Mouse (Mus musculus): ENCODE measurements around the gene Arhgef12.
"Not testable (repeated sequence)": the region's sequence is repeated elsewhere in the genome, so short reads cannot be mapped to it uniquely, and the experiment has no call there.

The Arhgef12 gene

DNA sequence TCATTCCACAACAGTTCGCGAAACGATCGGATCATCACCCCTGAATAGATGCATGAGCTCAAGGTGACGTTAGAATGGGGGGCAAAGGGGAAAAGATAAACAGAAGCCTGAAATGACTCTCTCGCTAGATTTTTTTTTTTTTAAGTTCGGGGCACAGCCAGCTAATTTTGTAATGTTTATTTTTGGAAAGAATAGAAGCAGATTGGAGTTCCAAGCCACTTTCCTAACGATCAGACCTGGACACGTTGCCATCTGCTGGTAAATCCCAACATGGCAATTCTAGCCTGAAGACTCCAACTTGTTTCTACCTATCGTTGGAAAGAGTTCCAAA lies at the start of gene Arhgef12:
Gene Arhgef12 (minus strand): TSS at position 53 of the 331 bp plus-strand sequence.
- peak; percentile 76 for DNase-seq

DNA sequence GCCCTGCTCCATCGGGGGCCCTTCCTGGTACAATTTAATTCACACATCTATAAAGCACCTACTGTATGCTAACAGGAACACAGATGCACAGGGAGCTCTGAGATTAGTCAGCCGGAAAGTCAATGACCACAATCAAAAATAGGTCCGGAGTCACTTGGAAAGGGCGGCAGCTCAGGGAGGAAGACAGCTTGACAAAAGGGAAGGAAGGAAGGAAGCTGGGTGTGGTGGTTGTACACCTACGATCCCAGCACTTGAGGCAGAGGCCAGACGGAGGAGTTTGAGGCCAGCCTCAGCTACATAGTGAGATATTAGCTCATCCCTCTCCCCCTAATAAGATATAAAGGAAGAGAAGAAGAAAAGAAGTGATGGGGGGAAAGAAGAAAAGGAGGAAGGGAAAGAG lies 48.9 kb upstream of the Arhgef12 start:
- DNase-seq, result no peak

DNA sequence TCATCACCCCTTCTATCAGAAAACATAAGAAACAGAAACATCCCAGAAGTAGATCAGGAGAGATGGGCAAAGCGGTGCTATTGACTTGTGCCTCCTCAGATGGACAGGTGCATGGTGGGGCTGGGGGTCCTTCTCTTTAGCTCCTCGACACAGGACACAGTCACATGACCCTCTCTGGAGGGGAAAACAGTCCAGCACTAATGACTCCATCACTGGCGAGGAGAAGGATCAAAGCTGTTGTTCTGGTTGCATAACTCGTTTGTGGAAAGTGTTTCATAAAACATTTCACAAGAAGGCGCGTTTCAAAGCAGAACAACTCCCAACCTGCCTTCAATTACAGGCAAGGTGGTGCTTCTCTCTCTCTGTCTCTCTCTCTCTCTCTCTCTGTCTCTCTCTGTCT lies 44.7 kb upstream of the Arhgef12 start:
- no peak for DNase-seq

DNA sequence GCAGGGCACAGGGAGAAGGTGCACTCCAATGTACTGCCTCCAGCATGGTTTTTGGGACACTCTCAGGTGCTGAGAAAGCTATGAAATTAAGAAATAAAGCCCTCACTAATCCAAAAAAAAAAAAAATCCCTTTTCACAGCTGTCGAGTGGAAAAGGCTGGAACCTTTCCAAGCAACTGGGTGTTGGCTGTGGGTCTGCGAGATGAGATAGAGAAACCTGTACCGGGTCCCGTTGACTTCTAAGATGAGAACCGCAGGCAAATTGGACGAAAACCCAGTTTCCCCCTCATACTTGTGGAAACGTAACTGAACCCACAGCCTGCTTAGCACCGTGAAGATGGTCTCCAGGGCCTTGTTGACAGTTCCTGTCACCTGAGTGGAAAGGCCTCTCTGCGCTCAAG lies 43.9 kb upstream of the Arhgef12 start:
- DNase-seq, result no peak

DNA sequence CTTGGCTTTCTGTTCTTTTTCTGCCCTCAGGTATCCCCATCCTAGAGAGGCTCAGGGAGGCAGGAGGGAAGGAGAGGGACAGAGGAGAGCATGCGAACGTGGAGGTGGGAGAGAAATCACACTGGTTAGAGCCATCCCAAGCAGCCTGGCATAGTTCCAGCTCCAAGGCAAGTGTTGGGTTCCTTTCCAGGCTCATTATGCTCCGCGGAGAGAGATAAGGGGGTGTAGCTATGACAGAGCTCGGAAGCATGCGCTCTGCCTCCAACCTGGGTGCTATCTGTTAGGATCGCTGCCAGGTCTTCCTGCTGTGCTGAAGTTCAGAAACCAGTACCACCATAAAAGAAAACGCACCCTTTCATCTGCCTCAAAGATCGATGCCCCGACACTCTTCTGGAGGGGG lies 43.0 kb upstream of the Arhgef12 start:
- no peak for DNase-seq

DNA sequence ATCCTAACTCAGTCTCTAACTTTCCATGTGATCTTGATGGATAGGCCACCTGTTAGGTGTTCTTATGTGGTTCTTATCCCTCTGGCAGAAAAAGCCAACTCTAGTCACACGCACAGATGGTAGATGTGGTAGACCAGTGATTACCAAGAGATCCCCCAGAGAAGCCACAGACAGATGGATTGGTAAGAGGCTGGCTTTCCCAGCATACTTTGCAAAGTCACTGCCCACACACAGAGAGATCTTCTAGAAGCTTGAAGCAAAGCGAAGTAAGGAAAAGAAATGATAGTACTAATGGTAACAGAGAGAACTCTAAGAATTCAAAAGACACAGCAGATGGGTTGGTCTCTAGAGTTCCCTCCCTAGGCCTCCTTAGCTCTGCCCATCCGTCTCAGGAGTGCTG lies 42.5 kb upstream of the Arhgef12 start:
- DNase-seq, result no peak

DNA sequence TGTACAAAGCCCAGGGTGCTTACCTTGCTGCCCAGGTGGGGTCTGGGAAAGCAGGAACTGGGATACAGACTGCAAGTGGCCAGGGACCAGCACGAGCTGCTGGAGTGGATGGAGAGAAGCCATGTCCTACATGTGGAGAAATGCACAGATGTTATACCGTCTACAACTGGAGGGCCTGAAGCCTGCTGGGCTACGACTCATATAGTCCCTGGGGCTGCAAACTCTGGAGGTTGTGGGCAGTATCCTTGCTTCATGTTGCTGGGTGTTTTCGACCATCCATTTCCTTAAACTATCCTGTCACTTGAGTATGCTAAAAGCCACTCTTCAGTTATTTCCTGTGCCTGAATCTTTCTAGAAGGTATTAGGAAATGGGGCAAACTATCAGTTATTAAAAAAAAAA lies 38.2 kb upstream of the Arhgef12 start:
- DNase-seq, result no peak

DNA sequence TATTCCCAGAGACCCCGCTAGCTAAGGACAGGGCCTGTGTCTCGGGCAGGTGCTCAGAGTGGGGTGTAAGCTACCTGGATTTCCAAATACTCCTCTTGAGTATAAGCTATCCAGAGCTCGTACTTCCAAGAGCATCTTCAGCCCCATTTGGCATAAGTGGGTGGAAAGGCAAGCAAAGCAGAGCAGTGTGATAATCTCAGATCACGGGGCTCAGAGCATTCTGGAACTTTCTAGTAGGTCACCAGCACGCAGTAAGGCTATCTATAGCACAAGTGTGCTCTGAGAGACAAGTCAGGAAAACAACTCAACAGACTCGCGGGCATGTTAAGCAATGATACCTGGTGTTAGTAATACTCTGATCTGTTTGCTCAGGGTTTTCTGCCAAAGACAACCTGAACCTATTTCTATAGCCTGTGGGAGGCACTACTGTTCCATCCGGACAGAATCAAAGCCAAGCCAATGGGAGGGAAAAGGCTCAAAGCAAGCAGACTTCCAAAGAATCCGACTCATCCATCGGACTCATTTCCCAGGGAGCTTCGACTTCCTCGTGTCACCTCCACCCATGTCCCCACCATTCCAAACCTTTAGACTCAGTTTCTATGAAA lies 37.3 kb upstream of the Arhgef12 start:
- DNase-seq, result no peak

DNA sequence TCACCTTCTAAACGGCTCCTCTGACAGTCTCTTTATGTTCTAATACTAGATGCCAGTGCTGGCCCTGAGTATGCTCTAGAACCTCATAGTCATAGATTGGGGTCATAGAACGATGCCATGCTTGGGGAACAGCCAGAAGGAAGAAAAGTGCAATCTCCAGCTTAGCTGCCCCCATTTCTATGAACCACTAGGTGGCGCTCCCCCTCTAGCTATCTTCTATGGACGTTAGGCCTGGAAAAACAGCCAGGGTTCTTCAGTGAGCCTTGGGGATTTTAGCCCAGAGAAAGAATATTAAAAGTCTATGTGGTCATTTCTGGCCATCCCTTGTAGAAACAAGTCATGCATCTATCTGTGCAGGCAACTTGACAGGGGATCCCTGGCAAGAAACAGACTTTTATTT lies 34.8 kb upstream of the Arhgef12 start:
- DNase-seq, result peak; percentile 45

DNA sequence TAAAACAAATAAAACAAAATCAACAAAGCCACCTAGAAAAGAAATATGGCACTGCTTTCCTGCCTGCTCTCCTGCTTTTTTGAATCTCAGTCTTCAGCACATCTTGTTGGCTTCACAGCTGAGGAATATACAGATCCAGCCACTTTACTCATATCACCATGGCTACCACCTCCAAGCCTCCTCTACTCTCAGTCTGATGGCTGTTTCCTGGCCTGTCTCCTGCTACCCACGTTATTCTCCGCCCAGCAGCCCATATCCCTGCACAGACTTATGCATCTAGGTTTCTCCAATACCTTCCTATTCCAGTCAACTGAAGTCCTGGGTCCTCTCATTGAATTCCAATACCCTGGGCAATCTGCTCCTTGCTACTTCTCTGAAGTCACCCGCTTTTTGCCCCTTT lies 26.5 kb upstream of the Arhgef12 start:
- DNase-seq, result no peak

DNA sequence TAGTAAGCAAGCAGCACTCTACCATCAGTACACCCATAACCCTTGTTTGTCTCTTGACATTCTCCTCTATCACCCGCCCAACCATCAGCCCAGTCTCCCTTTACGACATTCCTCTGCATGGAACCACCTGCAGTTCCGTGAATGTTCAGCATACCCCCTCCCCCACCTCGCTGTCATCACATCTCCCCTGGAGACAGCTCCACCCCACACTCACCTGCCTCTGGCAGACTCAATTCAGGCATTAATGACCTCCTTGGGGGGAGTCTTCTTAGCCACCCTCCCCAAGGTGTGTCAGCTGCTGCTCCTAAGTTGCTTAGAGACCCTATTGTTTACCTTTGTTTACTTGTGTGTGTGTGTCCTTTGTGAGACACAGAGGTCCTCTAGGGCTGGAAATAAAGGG lies 25.3 kb upstream of the Arhgef12 start:
- no peak for DNase-seq

DNA sequence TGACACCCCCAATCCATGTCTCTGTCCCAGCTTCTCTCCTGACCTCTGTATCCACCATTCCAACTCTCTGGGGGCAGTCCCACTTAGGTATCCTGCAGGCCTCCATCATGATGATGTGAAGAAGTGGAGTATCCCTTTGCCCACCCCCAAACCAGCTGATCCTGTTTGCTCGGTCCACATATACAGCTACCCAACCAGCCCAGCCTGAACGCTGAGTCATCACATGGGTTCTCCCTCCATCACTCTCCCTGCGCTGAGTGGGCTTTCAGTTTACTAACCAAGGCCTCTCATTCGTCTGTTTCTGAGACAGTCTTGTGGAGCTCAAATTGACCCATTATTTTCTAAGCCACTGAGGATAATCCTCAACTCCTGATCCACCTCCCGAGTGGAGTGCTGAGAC lies 24.9 kb upstream of the Arhgef12 start:
- DNase-seq, result no peak

DNA sequence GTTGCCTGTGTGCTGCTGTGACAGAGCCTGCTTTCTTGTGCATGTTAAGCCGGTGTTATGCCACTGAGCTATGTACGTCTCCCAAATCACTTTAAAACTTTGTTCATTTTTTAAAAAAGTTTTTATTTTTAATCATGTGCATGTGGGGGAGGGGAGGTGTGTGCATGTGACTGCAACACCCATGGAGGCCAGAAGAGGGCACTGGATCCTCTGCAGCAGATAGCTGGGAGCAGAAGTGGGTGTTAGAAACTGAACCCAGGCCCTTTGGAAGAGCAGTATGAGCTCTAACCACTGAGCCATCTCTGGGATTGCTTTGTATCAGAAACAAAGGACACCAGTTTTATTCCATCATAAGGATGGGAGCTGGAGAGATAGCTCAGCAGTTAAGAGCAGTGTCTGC lies 23.6 kb upstream of the Arhgef12 start:
- DNase-seq, result no peak

DNA sequence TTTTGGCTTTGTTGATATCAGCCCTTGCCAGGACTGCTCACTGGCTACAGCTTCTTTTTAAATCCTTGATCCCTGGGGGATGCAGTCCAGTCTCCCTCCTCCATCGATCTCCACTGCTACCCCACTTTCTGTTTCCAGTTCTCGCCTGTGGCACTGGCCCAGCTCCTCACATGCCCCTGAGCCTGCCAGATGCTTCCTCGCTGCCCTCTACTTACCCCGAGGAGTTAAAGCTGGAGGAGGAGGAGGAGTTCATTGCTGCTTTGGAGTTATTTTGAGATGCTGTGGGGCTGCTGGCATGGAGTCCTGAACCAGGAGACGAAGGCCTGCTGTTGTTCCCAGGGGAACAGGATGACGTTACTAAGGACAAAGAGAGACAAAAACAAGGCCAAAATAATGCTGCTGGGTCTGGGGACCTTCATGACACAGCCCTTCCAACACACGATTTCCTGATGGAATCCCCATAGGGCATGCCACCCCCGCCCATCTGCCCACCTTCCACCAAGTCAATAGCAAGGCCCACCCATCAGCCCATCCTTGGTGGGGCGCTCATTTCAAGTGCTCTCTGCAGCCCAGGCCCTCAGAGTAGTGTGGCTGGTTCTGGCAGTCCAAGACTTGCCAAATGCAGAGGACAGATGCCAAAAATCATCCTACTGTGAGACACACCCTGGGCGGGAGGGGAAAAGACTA lies 20.2 kb upstream of the Arhgef12 start:
- DNase-seq, result peak; percentile 21

DNA sequence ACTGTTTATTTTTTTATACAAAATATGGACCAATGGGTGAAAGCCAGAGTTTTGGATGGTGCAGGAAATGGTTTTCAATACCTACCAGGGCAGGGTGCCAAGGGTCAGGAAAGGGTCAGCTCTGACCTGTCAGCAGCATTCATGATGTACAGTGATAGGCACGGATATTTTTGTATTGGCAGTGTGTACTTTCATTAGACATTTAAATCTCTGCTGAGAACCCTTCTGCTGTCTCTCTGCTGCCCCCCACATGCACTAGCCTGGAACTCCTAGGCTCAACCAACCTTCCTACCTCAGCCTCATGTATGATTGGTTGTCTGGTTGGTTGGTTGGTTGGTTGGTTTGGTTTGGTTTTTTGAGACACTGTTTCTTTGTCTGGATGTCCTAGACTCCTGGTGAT lies 15.3 kb upstream of the Arhgef12 start:
- DNase-seq, result no peak

DNA sequence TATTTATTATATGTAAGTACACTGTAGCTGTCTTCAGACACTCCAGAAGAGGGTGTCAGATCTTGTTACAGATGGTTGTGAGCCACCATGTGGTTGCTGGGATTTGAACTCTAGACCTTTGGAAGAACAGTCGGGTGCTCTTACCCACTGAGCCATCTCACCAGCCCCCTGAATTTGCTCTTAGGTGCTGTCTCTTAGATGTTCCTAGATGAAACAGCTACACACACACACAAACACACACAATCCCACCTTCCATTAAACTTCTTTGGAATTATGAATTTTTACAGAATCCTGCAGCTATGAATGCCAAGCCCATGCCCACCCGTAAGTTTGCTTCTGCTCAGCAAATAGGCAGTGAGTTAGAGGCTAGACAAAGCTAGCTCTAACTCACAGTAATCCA lies 14.9 kb upstream of the Arhgef12 start:
- DNase-seq, result not testable (repeated sequence)

DNA sequence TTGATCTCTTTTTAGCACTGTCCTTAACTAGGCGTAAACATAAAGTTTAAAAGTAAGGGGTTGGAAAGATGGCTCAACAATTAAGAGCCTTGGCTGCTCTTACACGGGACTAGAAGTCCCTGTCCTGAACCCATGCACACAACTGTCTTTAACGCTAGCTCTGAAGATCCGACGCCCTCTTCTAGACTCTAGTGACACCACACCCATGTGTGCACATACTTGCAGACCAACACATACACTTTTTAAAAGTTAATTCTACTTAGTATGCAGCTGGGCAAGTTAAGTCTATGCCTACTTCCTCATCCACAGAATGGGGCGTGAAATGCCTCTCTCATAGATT lies 9.9 kb upstream of the Arhgef12 start:
- DNase-seq, result no peak

DNA sequence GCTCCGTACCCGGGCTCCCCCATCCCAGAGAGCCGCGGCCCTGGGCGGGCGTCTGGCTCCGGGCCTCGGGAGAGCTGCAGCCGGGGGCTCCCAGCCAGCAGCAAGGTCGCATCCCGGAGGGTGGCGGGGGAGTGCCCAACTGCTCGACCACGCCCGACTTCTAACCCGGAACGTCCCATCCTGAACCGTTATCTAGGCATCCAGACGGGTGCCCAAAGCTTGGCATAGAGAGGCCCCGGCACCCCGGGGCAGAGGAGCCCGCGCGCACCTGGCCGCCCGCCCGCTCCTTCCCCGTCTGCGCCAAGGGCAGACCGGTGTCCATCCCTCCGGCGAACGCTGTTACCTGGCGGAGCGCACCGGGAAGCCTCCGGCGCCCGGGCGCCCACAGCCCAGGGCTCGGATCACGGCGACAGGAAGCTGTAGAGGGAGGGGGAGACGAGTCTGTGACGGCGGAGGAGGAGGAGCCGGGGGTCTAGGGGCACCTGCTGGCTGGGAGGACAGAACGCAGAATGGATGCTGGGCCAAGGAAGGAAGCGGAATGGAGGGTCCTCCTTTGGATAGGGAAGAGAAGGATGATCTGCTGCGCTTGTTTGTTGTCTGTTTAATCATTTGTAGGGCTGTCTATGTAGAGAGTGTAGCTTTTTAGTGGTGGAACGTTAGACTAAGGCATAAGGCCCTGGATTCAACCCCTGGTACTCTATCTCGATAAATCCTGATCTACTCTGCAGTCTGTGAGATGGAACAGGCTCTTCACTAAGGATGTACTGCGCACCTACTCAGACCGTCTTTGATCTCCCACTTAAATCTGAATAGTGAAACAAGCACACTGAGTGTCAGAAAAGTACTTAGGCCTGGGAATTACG lies 9.3 kb upstream of the Arhgef12 start, which contains the start of gene Tmem136:
Gene Tmem136 (minus strand): TSS at position 437 of the 863 bp plus-strand sequence.
- DNase-seq, result peak; percentile 80

DNA sequence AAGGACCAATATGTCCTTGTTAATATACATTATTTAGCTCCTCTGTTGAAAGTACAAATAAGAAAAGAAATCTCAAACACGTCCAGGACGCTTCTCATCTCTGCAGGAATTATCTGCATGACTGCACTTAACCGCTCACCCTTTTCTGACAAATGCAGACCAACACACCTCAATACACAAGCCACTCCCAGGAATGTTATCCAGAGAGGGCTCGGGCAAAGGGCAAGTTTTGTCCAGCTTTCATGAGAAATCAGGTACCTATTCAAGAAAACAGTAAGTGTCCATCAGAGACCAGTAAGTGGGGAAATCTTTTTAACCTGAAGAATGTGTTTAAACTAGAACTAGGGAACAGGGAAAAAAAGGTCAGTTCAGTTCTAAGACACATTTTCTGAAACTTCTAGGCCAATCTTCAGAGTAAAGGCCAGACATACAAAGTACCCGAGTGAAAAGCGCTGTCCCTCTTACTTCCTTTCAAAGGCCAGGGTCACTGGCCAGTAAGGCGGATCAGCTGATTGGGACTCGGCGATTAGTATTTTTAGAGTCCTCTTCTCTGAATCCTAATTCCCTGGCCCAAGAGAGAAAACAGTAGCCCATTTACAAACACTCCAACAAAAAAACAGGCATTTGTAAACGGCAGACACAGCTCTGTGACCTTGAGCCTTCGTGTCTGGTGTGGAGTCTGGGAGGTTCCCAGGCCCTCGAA lies 8.5 kb upstream of the Arhgef12 start:
- DNase-seq, result no peak

DNA sequence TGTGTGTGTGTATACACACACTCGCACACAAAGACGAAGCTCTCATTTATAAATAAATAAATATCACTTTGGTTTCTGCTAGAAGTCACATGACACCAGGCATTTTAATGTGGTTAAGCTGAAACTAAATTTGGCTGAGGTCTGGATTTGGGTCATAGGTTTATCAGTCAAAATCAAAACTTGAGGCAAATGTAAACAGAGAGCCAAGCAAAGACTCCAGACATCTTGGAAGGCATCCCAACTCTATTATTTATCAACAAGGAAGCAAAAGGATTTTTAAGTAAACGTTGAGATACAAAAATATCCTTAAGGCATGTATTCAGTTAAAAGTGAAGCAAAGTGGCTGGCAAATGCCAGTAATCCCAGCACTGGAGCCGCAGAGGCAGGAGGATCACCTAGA lies 7.8 kb upstream of the Arhgef12 start:
- DNase-seq, result no peak

DNA sequence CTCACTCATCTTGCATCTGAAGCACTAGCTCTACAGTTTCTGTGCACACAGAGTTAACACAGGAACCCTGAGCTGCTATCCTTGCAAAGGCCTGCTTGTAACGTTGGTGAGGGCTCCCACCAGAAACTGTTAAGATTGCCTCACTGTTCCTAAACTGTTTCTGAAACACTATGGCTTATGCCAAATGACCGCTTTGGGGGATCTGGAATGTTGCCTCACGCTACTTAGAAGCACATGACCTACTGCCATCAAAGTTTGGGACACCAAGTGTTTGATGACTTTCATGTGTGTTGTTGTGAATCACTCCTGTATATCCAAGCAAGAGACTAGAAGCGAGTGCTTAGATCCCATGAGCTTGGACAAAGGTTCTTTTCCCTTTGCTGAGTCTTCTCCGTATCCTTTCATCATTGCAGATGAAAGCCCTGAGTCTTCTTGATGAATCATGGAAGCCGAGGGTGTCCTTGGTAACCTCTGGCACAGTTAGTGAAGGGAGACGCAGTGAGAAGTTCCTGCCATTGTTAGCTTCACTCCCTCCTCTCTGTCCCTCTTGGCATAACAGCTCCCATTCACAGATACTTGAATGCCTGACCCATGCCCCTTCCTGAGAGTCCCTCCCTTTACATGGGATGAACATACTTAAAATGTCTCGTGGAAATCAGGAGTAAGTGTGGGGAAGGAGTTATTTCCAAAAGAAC lies 3.4 kb upstream of the Arhgef12 start:
- no peak for DNase-seq

DNA sequence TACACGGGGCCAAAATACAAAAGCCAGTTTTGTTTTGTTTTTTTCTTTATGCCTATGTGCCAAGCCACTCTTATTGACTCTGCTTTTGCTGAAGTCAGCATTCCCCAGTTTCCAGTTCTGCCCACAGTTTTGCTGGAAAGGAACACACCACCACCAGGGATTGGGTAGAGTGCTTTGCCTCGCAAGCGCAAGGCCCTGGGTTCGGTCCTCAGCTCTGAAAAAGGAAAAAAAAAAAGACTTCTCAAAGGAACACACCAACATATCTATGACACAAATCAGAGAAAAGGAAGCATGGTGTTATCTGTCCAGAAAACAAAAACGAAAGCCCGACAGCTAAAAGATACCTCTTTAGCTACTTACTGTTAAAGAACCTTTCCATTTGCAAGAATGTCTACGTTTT lies 2.1 kb upstream of the Arhgef12 start:
- DNase-seq, result no peak

DNA sequence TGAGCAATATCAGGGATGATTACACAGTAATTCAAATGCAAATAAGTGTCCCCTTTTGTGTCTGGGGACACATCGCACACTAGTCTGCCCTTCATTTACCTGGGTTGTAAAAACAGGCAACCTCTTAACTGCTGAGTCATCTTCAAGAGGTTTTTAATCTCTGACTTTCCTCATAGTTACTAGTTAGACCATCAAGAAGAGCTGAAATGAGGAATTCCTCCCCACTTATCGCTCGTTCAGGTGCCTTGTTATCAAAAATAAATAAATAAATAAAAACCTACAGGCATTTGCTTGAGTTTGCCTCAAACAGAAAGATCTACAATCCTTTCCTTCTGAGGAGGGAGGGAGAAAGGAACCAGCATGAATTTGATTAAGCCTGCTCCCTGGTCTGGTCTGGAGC lies 1.7 kb upstream of the Arhgef12 start:
- no peak for DNase-seq
